Mouse (Mus musculus) G1E (cell line): Measurements from ENCODE around the gene Olfr288.

Experiments used
- CTCF ChIP-seq: IDR thresholded peaks from 2 replicates; pipeline ENCODE4 v1.5.1; 2012; ENCODE audit warnings: low read depth, low read length, inconsistent platforms, mixed read lengths
- GATA1 ChIP-seq: IDR thresholded peaks from 2 replicates; pipeline ENCODE4 v1.6.1; 2012; ENCODE audit warnings: borderline replicate concordance, low read length, inconsistent platforms, mixed read lengths

GRCm38 (mm10) chr15:98234350-98234749 lies 39.0 kb upstream of the Olfr288 start, which contains the start of gene Olfr286:
- TF ChIP-seq CTCF (no peak), GATA1 (no peak)
